Mouse (Mus musculus) c-Kit-positive CD71-negative TER-119-negative erythroid progenitor cells, embryonic 14.5 days (primary cell): ENCODE results near the gene Sept3.
A peak's percentile ranks its signal among the peaks of the same experiment; 100 is the strongest.

Experiments
- DNase-seq: peaks from one replicate; pipeline ENCODE4 v3.0.0-alpha.2; 2013; ENCODE audit warnings: low read depth

Sept3 gene

GRCm38 (mm10) chr15:82340414-82341035 is 65.8 kb downstream of the Sept3 start:
- no peak for DNase-seq

DNA sequence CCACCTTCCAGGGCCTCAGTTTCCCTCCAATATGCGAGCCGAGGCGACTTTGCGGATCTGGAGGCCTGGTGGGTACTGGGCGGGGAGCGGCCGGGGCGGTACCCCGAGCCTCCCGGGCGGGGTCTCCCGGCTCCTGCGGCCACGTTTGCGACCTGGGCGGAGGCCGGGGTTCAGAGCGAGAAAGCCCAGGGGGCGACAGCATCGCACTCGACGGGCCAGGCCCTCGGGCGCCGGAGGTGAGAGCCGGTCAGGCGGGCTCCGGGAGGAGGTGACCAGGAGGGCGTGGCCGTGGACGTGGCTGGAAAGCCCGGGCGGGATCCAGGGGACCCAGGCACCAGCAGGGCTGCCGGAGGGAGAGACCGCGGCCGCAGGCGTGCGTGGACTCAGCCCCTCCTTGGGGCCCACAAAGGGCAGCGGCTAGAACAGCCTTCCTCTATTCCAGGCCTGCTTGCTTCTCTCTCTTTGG is 66.4 kb downstream of the Sept3 start:
- no peak for DNase-seq

DNA sequence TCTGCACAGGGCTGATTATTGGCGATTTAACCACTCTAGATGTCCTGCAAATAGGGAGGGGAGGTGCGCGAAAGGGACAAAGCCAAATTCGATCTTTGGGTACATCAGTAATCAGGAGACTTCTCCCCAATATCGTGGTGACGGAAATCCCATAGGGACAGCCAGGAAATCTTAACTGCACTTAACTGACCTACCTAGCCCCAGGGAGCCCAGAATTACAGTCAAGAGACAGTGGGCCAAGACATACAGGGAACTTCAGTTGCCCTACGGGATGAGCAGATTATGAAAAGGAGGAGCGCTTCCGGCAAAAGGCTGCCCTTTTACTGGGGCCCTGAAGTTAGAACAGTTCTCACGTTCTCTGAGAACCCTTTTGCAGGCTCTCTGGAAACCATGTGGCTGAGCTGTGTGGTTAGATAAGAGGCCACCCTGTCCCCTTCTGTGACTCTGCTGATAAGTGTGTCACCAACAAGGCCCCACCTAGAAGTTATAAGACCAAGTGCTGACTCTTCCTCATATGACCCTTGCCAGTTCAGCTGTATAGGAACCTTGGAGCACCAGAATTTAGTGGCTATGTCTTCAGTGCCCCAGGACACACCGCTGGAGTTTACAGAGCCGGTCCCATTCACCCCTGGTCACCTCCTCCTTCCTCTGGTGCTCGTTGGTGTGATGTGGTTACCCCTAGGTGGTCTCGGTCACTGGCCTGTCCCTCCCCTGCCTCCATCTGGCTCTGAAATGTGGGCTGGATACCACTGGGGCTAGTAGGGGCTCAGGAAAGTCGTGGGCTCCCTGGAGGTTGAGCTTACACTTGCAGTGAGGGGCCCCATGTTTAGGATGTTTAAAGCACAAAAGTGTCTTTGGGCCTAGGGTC is 67.2 kb downstream of the Sept3 start:
- DNase-seq: peak; percentile 71

GRCm38 (mm10) chr15:82342543-82342935 is 67.8 kb downstream of the Sept3 start:
- no peak for DNase-seq

DNA sequence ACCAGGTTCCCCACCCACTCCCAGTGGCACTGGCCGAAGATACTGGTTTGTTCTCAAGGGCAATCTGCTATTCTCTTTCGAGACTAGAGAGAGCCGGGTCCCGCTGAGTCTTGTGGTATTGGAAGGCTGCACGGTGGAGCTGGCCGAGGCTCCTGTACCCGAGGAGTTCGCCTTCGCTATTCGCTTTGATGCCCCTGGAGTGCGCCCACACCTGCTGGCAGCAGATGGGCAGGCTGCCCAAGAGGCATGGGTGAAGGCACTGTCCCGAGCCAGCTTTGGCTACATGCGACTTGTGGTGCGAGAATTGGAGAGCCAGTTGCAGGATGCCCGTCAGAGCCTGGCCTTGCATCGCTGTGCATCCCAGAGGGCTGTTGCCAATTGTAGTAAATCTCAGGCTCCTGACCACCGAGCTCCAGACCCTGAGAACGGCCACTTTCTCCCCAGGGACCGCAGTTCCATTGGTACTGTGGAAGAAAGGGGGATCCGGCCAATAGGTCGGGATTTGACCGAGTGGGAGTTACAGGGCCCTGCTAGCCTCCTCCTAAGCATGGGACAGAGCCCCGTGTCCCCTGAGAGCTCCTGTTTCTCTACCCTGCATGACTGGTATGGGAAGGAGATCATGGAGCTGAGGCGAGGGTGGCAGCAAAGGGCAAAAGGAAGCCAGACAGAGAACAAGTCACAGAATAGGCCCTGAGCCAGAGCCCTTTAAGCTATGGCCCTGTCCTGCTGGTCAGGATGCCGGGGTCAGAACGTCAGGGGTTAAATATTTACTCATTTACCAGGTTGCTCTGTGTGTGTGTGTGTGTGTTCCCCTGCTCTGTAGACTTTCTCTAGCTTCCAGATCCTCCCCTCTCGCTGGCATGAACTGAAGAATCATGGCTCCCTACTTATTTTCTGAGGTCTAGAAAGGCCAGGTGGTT is 68.9 kb downstream of the Sept3 start:
- DNase-seq: no peak
